Mouse (Mus musculus): ENCODE data around the gene Mylpf. TPM values are rescaled to one million over a fixed set of nuclear protein-coding genes. Genes with fewer than 3 reads are reported as not detected.
A peak's percentile ranks its signal among the peaks of the same experiment; 100 is the strongest.
"Not testable (repeated sequence)": the region's sequence is repeated elsewhere in the genome, so short reads cannot be mapped to it uniquely, and the experiment has no call there.

Gene Mylpf
- over 10,000 TPM; 46,059 to 51,168 TPM for total RNA-seq (2021)
- long read RNA-seq, experiment 1, transcript Mylpf-201 (7 exons, 766 nt) = major isoform, 13,582 of 14,099 reads
- long read RNA-seq, experiment 1, transcript Mylpf-203 (2 exons, 285 nt) = minor isoform, 24 of 14,099 reads
- long read RNA-seq, experiment 1, partial matches to known transcripts = 330 of 14,099 reads
- long read RNA-seq, experiment 1, other reads (novel, unspliced or antisense) = 163 of 14,099 reads
- long read RNA-seq, experiment 2, transcript Mylpf-203 (2 exons, 285 nt) = minor isoform, 13 of 14,143 reads
- long read RNA-seq, experiment 2, transcript Mylpf-201 (7 exons, 766 nt) = major isoform, 13,684 of 14,143 reads
- long read RNA-seq, experiment 2, partial matches to known transcripts = 275 of 14,143 reads
- long read RNA-seq, experiment 2, other reads (novel, unspliced or antisense) = 171 of 14,143 reads

DNA sequence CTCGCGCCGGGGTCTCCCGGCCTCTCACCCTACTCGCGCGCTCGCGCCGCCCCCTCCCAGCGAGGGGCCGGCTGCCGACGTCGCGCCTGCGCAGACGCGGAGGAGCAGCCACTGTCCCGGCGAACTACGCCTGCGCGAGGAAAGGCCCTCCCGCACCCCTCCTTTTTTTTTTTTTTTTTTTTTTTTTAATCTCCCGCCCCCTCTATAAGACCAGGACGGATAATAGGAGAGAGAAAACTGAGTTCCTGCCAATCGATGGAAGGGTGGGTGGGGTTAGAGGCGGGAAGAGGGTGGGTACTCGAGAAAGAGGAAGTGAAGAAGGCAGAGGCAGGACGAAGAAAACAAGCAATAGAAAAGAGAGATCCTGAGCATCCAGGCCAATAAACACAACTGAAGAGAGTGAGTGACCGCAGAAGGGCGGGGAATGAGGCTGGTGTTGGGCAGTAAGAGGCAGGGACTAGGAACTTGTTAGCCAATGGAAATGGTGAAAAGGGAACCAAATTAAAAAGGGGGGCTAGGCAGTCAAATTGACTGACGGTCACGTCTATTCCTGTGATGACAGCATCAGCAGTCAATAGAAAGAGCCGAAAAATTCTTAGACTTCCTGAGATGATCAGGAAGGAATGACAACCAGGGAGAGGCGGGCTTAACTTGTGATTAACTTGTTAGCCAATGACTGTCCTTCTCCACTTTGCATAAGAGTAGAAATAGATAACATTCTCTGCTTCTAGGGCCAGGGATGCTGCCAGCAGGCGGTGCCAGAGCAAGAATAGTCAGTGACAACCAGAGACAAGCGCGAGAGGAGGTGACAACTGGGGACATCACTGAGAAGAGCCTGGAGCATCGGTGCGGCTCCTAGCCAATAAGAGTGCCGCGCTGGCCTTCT lies at the start of gene Mylpf:
Gene Mylpf, plus strand, starts transcription at position 338 of the 886 bp plus-strand sequence.
- peak; percentile 96 for DNase-seq

DNA sequence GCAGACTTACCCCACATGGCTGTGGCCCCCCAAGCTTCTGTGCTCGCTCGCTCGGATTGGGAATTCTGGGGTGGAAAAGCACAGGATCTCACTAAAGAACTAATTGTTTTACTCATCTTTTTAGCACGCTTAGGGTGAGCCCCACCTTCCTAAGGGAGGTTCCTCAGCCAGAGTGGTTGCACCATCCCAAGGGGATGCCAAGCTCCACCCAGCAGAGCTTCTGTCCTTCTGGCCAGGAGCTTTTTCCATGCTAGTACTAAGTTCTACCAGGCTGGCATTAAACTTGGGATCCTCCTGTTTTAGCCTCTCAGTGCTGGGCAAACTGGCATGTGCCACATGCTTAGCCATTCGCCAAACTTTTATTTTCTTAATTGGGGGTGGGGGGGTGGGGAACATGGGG lies 46.1 kb upstream of the Mylpf start:
- DNase-seq = no peak

- DNase-seq = no peak
These were observed 44.7 kb upstream of the Mylpf start for GRCm38 (mm10) chr7:127164002-127164401.

DNA sequence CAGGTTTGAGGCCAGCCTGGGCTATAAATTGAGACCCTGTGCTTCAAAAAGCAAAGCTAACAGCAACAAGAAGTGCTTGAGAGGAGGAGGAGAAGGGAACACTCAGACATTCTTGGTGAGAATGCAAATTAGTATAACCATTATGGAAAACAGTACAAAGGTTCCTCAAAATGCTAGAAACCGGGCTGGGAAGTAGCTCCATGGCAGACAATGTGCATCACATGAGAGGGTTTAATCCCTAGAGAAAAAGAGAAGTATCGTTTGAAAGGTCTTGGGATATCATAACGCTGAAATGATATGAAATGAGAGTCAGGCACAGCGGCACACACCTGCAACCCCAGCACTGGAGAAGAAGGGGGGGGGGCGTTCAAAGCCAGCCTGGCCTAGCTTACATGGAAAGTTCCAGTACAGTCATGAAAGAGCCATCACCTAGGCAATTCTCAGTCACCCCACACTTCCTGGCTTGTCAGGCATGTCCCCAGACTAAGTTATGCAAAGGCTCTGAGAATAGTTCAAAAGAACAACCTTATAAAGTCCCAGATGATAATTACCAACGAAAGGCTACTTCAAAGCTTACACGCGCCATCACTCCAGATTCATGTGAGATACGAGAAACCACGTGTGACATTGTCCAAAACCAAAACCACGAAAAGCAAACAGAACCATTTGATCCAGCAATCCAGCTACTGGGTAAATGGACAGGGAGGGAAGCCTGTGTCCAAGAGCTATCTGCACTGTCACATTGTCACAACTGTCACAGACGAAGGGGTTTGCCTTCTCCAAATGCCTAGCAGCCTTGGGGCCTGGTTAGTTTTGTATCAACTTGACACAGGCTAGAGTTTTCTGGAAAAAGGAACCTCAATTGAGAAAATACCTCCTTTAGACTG lies 42.8 kb upstream of the Mylpf start:
- no peak for DNase-seq

GRCm38 (mm10) chr7:127166501-127166900 lies 42.2 kb upstream of the Mylpf start:
- DNase-seq = no peak

DNA sequence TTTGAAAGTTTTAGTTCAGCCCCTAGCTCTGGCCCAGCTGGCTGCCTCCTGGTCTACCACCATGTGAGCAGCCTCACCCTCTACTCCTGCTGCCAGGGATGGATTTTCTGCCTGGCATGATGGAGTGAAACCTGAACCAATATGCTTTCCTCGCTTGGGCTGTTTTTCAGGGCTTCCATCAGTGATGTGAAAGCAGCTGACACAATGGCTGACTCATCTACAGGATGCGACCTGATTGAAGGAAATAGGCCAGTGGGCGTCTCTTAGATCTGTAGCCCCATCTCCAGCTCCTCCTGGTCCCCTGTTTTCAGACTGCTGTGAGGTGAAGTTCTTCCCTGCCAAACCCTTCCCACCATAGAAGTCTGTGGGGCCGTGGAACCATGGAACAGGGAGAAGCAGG lies 31.8 kb upstream of the Mylpf start:
- no peak for DNase-seq

DNA sequence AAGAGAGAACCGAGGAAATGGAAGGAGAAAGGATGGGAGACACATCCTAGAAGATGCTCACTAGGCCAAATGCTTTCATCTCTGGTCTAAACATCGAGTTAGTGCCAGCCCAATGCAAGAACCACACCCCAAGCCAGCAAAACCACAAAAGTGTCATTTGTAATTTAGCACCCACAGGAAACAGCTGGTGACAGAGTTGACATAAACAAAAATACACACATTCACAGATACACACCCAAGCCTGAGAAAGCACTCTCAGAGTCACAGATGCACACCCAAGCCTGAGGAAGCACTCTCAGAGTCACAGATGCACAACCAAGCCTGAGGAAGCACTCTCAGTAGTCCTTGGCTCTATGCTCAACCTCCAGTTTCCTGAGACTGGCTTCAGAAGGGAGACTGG lies 27.9 kb upstream of the Mylpf start:
- DNase-seq = no peak

DNA sequence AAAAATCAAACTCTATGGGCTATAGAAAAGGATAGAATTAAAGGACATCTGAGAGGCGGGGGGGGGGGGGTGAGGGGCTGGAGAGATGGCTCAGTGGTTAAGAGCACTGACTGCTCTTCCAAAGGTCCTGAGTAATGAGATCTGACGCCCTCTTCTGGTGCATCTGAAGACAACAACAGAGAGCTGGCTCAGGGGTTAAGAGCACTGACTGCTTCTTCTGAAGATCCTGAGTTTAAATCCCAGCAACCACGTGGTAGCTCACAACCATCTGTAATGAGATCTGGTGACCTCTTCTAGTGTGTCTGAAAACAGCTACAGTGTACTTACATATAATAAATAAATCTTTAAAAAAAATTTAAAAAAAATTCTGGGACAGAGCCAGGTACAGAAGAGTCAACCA lies 27.0 kb upstream of the Mylpf start:
- not testable (repeated sequence) for DNase-seq

GRCm38 (mm10) chr7:127183345-127183744 lies 25.3 kb upstream of the Mylpf start:
- DNase-seq = no peak

DNA sequence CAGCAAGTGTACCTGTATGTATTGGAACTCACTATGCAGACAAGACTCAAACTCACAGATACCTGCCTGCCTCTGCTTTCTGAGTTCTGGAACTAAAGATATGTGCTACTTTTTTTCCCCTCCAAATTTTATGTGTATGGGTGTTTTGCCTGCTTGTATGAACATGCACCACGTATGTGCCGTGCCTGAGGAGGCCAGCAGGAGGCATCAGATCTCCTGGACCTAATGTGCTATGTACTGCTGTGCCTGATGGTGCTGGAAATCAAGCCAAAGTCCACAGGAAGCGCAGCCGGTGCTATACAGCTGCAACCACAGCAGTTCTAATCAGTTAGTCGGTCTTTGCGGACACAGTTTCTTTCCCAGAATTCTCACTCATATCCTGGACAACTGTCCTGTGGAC lies 24.9 kb upstream of the Mylpf start:
- DNase-seq = peak; percentile 19

GRCm38 (mm10) chr7:127184720-127185119 lies 24.0 kb upstream of the Mylpf start:
- DNase-seq = no peak

DNA sequence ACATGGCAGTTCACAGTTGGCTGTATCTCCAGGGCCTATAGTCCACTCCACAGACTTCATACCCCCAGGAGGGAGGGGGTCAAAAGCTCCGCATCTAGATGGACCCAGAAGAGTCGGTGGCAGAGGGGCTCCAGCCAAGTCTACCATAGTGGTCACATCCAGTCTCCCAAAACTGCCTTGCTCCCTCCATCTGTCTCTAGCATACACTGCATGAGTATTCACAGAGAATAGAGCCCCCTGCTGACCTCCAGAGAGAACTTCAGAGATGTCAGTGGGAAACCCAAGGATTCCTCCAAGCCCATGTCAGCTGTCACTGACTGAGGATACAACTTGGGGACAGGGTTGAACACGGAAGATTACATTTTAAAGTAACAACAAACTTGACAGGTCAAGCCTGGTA lies 23.1 kb upstream of the Mylpf start:
- DNase-seq = no peak

DNA sequence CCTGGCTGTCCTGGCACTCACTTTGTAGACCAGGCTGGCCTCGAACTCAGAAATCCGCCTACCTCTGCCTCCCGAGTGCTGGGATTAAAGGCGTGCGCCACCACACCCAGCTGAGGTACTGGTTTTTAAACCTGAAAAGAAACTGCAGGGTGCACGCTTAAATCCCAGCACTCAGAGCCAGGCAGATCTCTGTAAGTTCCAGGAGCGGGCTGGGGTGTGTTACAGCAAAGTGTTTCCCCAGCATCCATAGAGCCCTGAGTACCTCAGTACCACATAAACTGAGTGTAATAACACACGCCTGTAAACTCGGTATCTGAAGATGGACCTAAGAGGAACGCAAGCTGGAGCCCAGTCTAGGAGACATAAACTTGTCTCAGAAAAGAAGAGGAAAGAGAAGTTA lies 21.3 kb upstream of the Mylpf start:
- DNase-seq = no peak

- no peak for DNase-seq
These were observed 20.1 kb upstream of the Mylpf start for GRCm38 (mm10) chr7:127188305-127189276.

DNA sequence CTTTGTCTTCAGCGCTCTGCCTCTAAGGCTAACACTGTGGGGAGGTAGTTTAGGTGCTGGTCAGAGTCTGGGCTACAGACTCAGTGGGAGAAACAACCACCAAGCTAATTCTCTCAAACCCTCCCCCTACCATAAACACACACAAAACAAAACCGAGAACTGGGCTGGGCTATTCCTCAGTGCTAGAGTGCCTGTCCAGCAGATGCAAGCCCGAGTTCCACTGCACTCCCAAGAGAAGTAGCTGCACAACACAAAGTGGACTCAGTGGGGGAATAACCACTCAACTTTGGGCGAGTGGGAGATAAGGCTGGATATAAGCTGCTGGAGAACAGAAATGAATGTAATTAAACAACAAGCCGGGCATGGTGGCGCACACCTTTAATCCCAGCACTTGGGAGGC lies 18.0 kb upstream of the Mylpf start:
- no peak for DNase-seq

- DNase-seq = no peak
These were observed 15.7 kb upstream of the Mylpf start for GRCm38 (mm10) chr7:127192989-127193388.

DNA sequence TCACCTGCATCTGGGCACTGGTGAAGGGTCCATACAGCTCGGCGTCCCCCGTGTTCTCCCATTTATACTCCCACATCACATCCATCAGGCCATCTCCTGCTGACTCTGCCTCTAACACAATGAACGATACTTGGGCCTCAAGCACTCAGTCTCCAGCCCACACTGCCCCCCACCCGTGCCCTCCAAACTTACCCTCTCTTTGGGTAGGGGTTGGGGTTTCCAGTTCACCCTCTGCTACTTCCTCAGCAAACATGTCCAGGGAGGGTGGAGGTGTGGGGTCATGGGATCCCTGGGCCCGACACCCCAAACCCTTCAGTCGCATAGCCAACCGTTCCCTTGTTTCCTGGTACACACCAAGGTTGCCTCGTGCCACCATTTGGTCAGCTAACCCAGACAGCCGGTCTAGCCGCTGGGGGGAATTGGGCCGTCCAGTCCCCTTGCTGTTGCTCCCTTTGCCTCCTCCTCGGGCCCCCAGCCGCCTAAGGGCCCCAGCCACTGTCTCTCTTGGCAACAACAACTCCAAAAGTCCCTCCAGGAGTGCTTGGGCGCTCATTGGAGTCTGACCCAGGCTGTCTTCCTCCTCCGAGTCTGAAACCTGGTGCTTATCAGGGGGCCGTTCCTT lies 14.6 kb upstream of the Mylpf start:
- DNase-seq = no peak

DNA sequence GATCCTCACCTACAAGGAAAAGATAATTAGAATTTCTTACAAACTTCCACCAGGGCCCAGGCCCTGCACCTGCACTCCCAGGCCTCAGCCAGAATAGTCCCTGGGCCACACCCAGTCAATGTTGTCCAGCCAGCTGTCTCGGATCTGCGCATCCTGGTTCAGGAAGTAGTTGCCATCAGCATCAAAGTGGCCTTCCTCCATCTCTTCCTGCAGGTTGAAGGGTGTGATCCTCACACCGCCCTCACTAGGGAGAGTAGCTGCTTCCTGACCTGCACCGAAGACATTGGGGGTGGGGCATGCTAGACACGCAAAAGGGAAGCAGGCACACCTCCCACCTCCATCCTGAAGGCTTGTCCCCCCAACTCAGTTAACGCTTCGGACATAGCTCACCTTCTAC lies 14.1 kb upstream of the Mylpf start:
- no peak for DNase-seq

DNA sequence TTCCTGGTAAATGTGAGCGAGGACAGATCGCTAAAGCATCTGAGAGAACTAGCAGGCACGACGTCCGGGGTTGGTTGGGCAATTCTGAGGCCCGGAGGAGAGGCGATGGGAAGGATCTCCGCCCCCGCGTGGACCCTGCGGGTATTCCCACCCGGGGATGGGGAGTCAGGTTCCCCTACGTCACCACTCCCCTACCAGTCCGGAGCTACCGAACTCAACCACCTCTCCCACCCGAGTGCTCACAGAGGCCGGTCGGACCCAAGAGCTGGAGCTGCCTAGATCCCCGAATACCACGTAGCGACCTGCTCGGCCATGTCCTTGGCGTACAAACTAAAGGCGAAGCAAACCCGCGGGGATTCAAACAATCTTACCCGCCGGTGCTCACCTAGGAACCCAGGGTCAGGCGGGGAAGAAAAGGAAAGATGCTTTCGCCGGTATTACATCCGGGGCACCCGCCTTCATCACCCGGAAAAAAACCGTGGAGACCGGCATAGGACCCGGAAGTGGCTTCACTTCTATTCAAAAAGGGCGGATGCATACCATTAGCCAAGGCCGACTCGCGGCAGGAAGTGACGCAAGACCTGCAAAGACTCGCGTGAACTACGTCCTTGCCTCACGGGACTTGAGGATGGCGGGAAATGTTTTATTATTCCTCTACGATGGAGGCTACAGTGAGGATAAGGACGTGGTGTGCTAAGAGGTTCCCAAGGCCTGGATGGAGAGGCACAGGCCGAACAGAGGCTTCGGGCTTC lies 13.0 kb upstream of the Mylpf start, which contains the start of gene Cd2bp2:
Gene Cd2bp2, minus strand, starts transcription at position 507 of the 752 bp plus-strand sequence.
- peak; percentile 91 for DNase-seq

GRCm38 (mm10) chr7:127196484-127196883 lies 12.2 kb upstream of the Mylpf start:
- no peak for DNase-seq
